In the genomic region with DNA sequence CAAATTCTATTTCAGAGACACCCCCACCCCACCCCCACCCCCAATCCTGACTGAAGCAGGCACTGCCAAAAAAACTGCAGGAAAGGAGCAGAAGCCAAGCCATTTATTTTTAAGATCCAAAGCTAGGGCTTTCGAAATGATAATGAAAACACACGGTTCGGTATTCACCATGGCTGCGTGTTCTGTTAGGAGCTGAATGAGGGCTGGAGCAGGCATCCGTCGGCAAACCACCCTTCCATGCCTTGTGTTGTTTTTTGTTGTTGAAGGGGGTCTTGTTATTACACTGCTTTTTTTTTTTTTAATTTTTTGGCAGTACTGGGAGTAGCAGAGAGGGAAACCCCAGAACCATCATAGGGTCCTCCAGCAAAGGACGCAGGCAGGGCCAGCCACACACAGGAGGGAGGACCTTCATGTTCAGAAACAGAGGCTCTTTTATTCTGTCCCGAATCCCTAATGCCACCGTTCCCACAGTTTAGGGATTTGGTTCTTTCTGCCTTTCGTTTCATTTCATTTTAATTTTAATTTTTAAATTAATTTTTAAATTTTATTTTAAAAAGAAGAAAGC, we compare ENCODE assay signal across 10 mouse cellular contexts. TPM values are rescaled to one million over a fixed set of nuclear protein-coding genes. Genes with fewer than 3 reads are reported as not detected.
A peak's percentile ranks its signal among the peaks of the same experiment; 100 is the strongest.
DNase-seq lines count a peak whose midpoint lies in the region; ATAC-seq and TF ChIP-seq lines count a peak whose summit lies in the region.
"Had no signal": no experiment of that assay in that cellular context is flagged by ENCODE, and none has a peak within 500 bp of the region (broad histone marks: within the 10 kb centered on the region; RNA-seq: fewer than 3 reads in every experiment).

No protein-coding gene starts in this region.

- H3K36me3 ChIP-seq in heart, postnatal 0 days (replicated peaks; ENCODE audit: control insufficient read depth, insufficient read depth, low read length) = peaks cover 40% of the 10 kb centered on the region
- H3K36me3 ChIP-seq in heart, embryonic 10.5 days = no peaks in the 10 kb centered on the region
- H3K36me3 ChIP-seq in hindbrain, postnatal 0 days (ENCODE audit: insufficient read depth, low read length) = peaks cover 15% of the 10 kb centered on the region; the same call in 1 of the 2 replicates
- H3K36me3 ChIP-seq: G1E had no signal

- WGBS in heart, postnatal 0 days = 76% methylated on average over 10 of the region's 10 CpGs
- WGBS in heart, embryonic 10.5 days = 81% methylated on average over 10 of the region's 10 CpGs
- 27% methylated on average over 10 of the region's 10 CpGs for WGBS in hindbrain, postnatal 0 days

- no peak for ATAC-seq in heart, postnatal 0 days (ENCODE audit: insufficient read depth, low read depth)
- ATAC-seq in hindbrain, postnatal 0 days = no peak
- ATAC-seq in granulocyte monocyte progenitor cell, adult 5-6 weeks (replicated peaks; ENCODE audit: poor library complexity, severe bottlenecking) = no peak

- no peak for DNase-seq in heart, postnatal 0 days (ENCODE audit: low spot score)
- DNase-seq in heart, embryonic 10.5 days (ENCODE audit: low spot score) = no peak
- DNase-seq in right cerebral cortex, postnatal 14 days = peak; percentile 14
- DNase-seq in right cerebral cortex, postnatal 4 days = no peak
- no peak for DNase-seq in hindbrain, postnatal 0 days (ENCODE audit: low spot score)
- DNase-seq in urinary bladder, postnatal 25 days (ENCODE audit: low spot score) = no peak
- DNase-seq: thymus, postnatal 25 days had no signal

- H3K27ac ChIP-seq in heart, postnatal 0 days (ENCODE audit: low read depth) = peak overlapping the region; percentile 43
- no peak overlapping the region for H3K27ac ChIP-seq in heart, embryonic 10.5 days
- H3K27ac ChIP-seq in hindbrain, postnatal 0 days = peak overlapping the region; percentile 91

- H3K27me3 ChIP-seq in heart, postnatal 0 days (ENCODE audit: control insufficient read depth, insufficient read depth, low read length) = no peaks in the 10 kb centered on the region
- H3K27me3 ChIP-seq in heart, embryonic 10.5 days (ENCODE audit: insufficient read depth, poor library complexity, severe bottlenecking) = peaks cover 70% of the 10 kb centered on the region
- no peaks in the 10 kb centered on the region for H3K27me3 ChIP-seq in hindbrain, postnatal 0 days (ENCODE audit: insufficient read depth, low read length)

- no peak for TF ChIP-seq EP300 in heart, postnatal 0 days (IDR thresholded peaks at IDR 0.05; ENCODE audit: low read depth)

- no peaks in the 10 kb centered on the region for H3K9me3 ChIP-seq in heart, postnatal 0 days (replicated peaks; ENCODE audit: control insufficient read depth, low read length)
- H3K9me3 ChIP-seq in heart, embryonic 10.5 days = no peaks in the 10 kb centered on the region
- no peaks in the 10 kb centered on the region for H3K9me3 ChIP-seq in hindbrain, postnatal 0 days (ENCODE audit: low read length)
- H3K9me3 ChIP-seq: G1E; midbrain, embryonic 12.5 days had no signal

- no peak for TF ChIP-seq CTCF in heart, postnatal 0 days (IDR thresholded peaks at IDR 0.05; ENCODE audit: low read depth)
- TF ChIP-seq CTCF in hindbrain, postnatal 0 days (IDR thresholded peaks at IDR 0.05; ENCODE audit: low read depth) = no peak

- H3K9ac ChIP-seq in heart, postnatal 0 days (replicated peaks; ENCODE audit: low read depth, low read length) = 0 out of 2 replicates have a peak overlapping the region, but pooled peaks have one; percentile 7
- H3K9ac ChIP-seq in hindbrain, postnatal 0 days (replicated peaks; ENCODE audit: low read length) = peak overlapping the region; percentile 48
- H3K9ac ChIP-seq: midbrain, embryonic 12.5 days had no signal

- H3K4me1 ChIP-seq in heart, postnatal 0 days (ENCODE audit: control insufficient read depth, insufficient read depth) = peaks cover 47% of the 10 kb centered on the region
- H3K4me1 ChIP-seq in heart, embryonic 10.5 days = no peaks in the 10 kb centered on the region
- peaks cover 19% of the 10 kb centered on the region for H3K4me1 ChIP-seq in hindbrain, postnatal 0 days (ENCODE audit: insufficient read depth, low read length)

- no peak overlapping the region for H3K4me3 ChIP-seq in heart, postnatal 0 days (ENCODE audit: low read depth, low read length)
- H3K4me3 ChIP-seq in heart, embryonic 10.5 days = no peak overlapping the region
- peak overlapping the region; percentile 94 for H3K4me3 ChIP-seq in hindbrain, postnatal 0 days (ENCODE audit: low read length)
- H3K4me3 ChIP-seq: midbrain, embryonic 12.5 days had no signal

- H3K4me2 ChIP-seq in heart, postnatal 0 days (ENCODE audit: low read depth, low read length) = no peak overlapping the region
- peak overlapping the region; percentile 74 for H3K4me2 ChIP-seq in hindbrain, postnatal 0 days (ENCODE audit: low read depth, low read length)
- H3K4me2 ChIP-seq: midbrain, embryonic 12.5 days had no signal

RNA-seq across cellular contexts. Expression of a gene that starts 54.8 kb away (rescaled TPM):
- total RNA-seq in heart, postnatal 0 days (2014; rRNA removed; ENCODE audit: low replicate concordance) = 11.6 and 18.5 TPM in 2 replicates
- polyA plus RNA-seq in heart, postnatal 0 days (2015; fragmentation: Nextera tagmentation; extraction: Ambion mirVana) = 31.4 and 33.4 TPM in 2 replicates
- 0.88 and 2.0 TPM in 2 replicates for polyA plus RNA-seq in heart, embryonic 10.5 days (2016; fragmentation: Nextera tagmentation; extraction: Ambion mirVana)
- total RNA-seq in hindbrain, postnatal 0 days (2014; rRNA removed) = 1.2 and 6.6 TPM in 2 replicates
- polyA plus RNA-seq in hindbrain, postnatal 0 days (2015; fragmentation: Nextera tagmentation; extraction: Ambion mirVana) = 1.9 and 2.7 TPM in 2 replicates
- not detected in 2 replicates for total RNA-seq in granulocyte monocyte progenitor cell, adult 5-6 weeks (2014; fragmentation: Nextera tagmentation)
- total RNA-seq in granulocyte monocyte progenitor cell, adult 5-6 weeks (2017) = not detected in 2 replicates
- polyA plus RNA-seq: G1E had no signal
